Mouse (Mus musculus): ENCODE measurements around the gene Ism2. TPM values are rescaled to one million over a fixed set of nuclear protein-coding genes. Genes with fewer than 3 reads are reported as not detected.

Gene Ism2
- total RNA-seq (2012; rRNA removed), result not detected in 2 replicates
- polyA plus RNA-seq (2012; ENCODE audit: insufficient read depth in 1 of 2, insufficient read length in 2 of 2, low read depth in 1 of 2, low replicate concordance in 2 of 2, missing spikeins in 1 of 2), result not detected

- no peak within 1 kb of the TSS for H3K27ac ChIP-seq (ENCODE audit: control insufficient read depth, low read depth, low read length)
- no peak for TF ChIP-seq ETS1 (IDR thresholded peaks at IDR 0.05; ENCODE audit: low read depth, low read length)
- no peak for TF ChIP-seq ZMIZ1 (IDR thresholded peaks at IDR 0.05; ENCODE audit: low read depth, low read length)
- TF ChIP-seq ZKSCAN1 (IDR thresholded peaks at IDR 0.05; ENCODE audit: low read depth, low read length), result no peak
- no peaks in the 10 kb centered on the region for H3K9me3 ChIP-seq (replicated peaks; ENCODE audit: insufficient read depth, low read length)
- no peaks in the 10 kb centered on the region for H3K79me2 ChIP-seq (ENCODE audit: control insufficient read depth, insufficient read depth, low read length, poor library complexity)
- no peaks in the 10 kb centered on the region for H3K27me3 ChIP-seq (ENCODE audit: control insufficient read depth in 1 of 2, insufficient read depth in 2 of 2, low read length in 2 of 2)
- no peak within 1 kb of the TSS for H3K4me3 ChIP-seq (ENCODE audit: control insufficient read depth in 1 of 2, insufficient read depth in 1 of 2, low read depth in 2 of 2, low read length in 2 of 2)
- no peak within 1 kb of the TSS for H3K9ac ChIP-seq (ENCODE audit: control insufficient read depth, low read depth, low read length, poor library complexity, severe bottlenecking)
- no peaks in the 10 kb centered on the region for H3K4me1 ChIP-seq (ENCODE audit: control insufficient read depth in 1 of 2, insufficient read depth in 2 of 2, low read length in 2 of 2)
- no peaks in the 10 kb centered on the region for H3K36me3 ChIP-seq (ENCODE audit: control insufficient read depth in 1 of 2, insufficient read depth in 2 of 2, low read length in 2 of 2)
- DNase-seq (ENCODE audit: low read depth, low spot score), result no peak
Observed at GRCm38 (mm10) chr12:87299657-87300440, at the start of gene Ism2. Ism2 (minus strand) TSS chr12:87299705.

- Histone ChIP-seq H3K4me3 (ENCODE audit: control insufficient read depth in 1 of 2, insufficient read depth in 1 of 2, low read depth in 2 of 2, low read length in 2 of 2) (no peak overlapping the region), H3K9me3 (replicated peaks; ENCODE audit: insufficient read depth, low read length) (no peaks in the 10 kb centered on the region), H3K27me3 (ENCODE audit: control insufficient read depth in 1 of 2, insufficient read depth in 2 of 2, low read length in 2 of 2) (no peaks in the 10 kb centered on the region), H3K79me2 (ENCODE audit: control insufficient read depth, insufficient read depth, low read length, poor library complexity) (no peaks in the 10 kb centered on the region), H3K36me3 (ENCODE audit: control insufficient read depth in 1 of 2, insufficient read depth in 2 of 2, low read length in 2 of 2) (peaks cover 0 to 16% of the 10 kb centered on the region in 2 experiments; a peak in 3 of 4 replicates), H3K27ac (ENCODE audit: control insufficient read depth, low read depth, low read length) (no peak overlapping the region), H3K4me1 (ENCODE audit: control insufficient read depth in 1 of 2, insufficient read depth in 2 of 2, low read length in 2 of 2) (no peaks in the 10 kb centered on the region), H3K9ac (ENCODE audit: control insufficient read depth, low read depth, low read length, poor library complexity, severe bottlenecking) (no peak overlapping the region)
- TF ChIP-seq POLR2AphosphoS2 (IDR thresholded peaks at IDR 0.05; ENCODE audit: low read length), result no peak
- no peak for TF ChIP-seq MEF2A (IDR thresholded peaks at IDR 0.05; ENCODE audit: extremely low read depth, insufficient replicate concordance, low read depth, low read length, poor library complexity, severe bottlenecking)
- TF ChIP-seq MYC (IDR thresholded peaks at IDR 0.05; ENCODE audit: low read depth, low read length), result no peak
- TF ChIP-seq USF1 (IDR thresholded peaks at IDR 0.05; ENCODE audit: low read depth, low read length), result peak; percentile 27; the same call in 1 of the 2 replicates
- DNase-seq (ENCODE audit: low read depth, low spot score), result no peak
Observed at GRCm38 (mm10) chr12:87348029-87348428, 48.5 kb upstream of the Ism2 start.

- Histone ChIP-seq H3K79me2 (ENCODE audit: control insufficient read depth, insufficient read depth, low read length, poor library complexity) (no peaks in the 10 kb centered on the region), H3K9ac (ENCODE audit: control insufficient read depth, low read depth, low read length, poor library complexity, severe bottlenecking) (no peak overlapping the region), H3K4me3 (ENCODE audit: control insufficient read depth in 1 of 2, insufficient read depth in 1 of 2, low read depth in 2 of 2, low read length in 2 of 2) (no peak overlapping the region), H3K36me3 (ENCODE audit: control insufficient read depth in 1 of 2, insufficient read depth in 2 of 2, low read length in 2 of 2) (peaks cover 0 to 17% of the 10 kb centered on the region in 2 experiments; a peak in 3 of 4 replicates), H3K9me3 (replicated peaks; ENCODE audit: insufficient read depth, low read length) (no peaks in the 10 kb centered on the region), H3K4me1 (ENCODE audit: control insufficient read depth in 1 of 2, insufficient read depth in 2 of 2, low read length in 2 of 2) (no peaks in the 10 kb centered on the region), H3K27me3 (ENCODE audit: control insufficient read depth in 1 of 2, insufficient read depth in 2 of 2, low read length in 2 of 2) (no peaks in the 10 kb centered on the region), H3K27ac (ENCODE audit: control insufficient read depth, low read depth, low read length) (no peak overlapping the region)
- no peak for TF ChIP-seq CHD1 (IDR thresholded peaks at IDR 0.05; ENCODE audit: low read depth, low read length)
- no peak for TF ChIP-seq TAL1 (IDR thresholded peaks at IDR 0.05; ENCODE audit: low read length)
- TF ChIP-seq CTCF (IDR thresholded peaks at IDR 0.05 in 2 of 3, conservative IDR thresholded peaks at IDR 0.05 in 1 of 3; ENCODE audit: control insufficient read depth in 1 of 3, insufficient read depth in 1 of 3, low read depth in 2 of 3, low read length in 3 of 3, poor library complexity in 1 of 3, severe bottlenecking in 1 of 3), result peak in 2 of 3 experiments; percentile 35 to 40; a peak in 4 of 6 replicates
- TF ChIP-seq SIN3A (IDR thresholded peaks at IDR 0.05; ENCODE audit: low read length), result no peak
- no peak for TF ChIP-seq POLR2AphosphoS5 (IDR thresholded peaks at IDR 0.05; ENCODE audit: borderline replicate concordance, low read depth, low read length)
- TF ChIP-seq RAD21 (IDR thresholded peaks at IDR 0.05; ENCODE audit: low read depth, low read length), result peak; percentile 21
- no peak for TF ChIP-seq BHLHE40 (IDR thresholded peaks at IDR 0.05; ENCODE audit: borderline replicate concordance, low read depth, low read length)
- no peak for TF ChIP-seq POLR2A (IDR thresholded peaks at IDR 0.05; ENCODE audit: control insufficient read depth in 1 of 2, insufficient read depth in 1 of 2, low read depth in 1 of 2, low read length in 2 of 2, poor library complexity in 1 of 2)
- no peak for TF ChIP-seq TBP (IDR thresholded peaks at IDR 0.05; ENCODE audit: low read depth, low read length)
- peak; percentile 9; the same call in 1 of the 2 replicates for TF ChIP-seq SMC3 (IDR thresholded peaks at IDR 0.05; ENCODE audit: low read depth, low read length)
- TF ChIP-seq MXI1 (IDR thresholded peaks at IDR 0.05; ENCODE audit: low read depth, low read length), result no peak
- TF ChIP-seq MAFK (IDR thresholded peaks at IDR 0.05; ENCODE audit: borderline replicate concordance, low read depth, low read length), result no peak
- DNase-seq (ENCODE audit: low read depth, low spot score), result no peak
Observed at GRCm38 (mm10) chr12:87347511-87347910, 48.0 kb upstream of the Ism2 start.

Data from MEL (cell line).